Mouse (Mus musculus) mouse embryonic stem cell (cell line): ENCODE results near the gene Gm6034.
"Not testable (repeated sequence)": the region's sequence is repeated elsewhere in the genome, so short reads cannot be mapped to it uniquely, and the experiment has no call there.

Source experiments
- in situ Hi-C, 2 experiments: fragments of 300-500 bp; cut with MboI; formaldehyde crosslinking; loops; 1 replicate in 1 of 2; 3 replicates in 1 of 2; pipeline ENCODE4 v1.14.3; 2019 to 2020; ENCODE audit warnings: low sequenced_read_pairs in 2 of 2, low pct_unique_long_range_greater_than_20kb in 1 of 2, mixed read lengths in 1 of 2; ENCODE audit not compliant: unreplicated experiment in 1 of 2

Gm6034 gene

DNA sequence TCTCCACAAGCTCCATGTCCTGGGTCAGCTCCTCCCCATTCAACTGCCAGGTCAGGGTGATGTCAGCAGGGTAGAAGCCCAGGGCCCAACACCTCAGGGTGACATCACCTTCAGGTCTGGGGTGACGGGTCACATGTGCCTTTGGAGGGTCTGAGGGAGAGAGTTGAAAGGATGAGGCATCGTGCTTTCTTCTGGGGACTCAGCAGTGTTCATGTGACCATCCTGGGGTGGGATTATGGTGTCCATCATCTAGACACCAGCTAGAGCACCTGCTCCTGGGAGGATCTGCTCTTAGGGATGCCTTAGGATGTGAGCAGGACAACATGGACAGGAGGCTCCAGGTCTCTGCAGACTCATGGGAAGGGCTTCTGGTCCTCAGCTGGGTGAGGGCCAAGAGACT is 2.2 kb upstream of the Gm6034 start:
- in situ Hi-C loops = not testable (repeated sequence)

DNA sequence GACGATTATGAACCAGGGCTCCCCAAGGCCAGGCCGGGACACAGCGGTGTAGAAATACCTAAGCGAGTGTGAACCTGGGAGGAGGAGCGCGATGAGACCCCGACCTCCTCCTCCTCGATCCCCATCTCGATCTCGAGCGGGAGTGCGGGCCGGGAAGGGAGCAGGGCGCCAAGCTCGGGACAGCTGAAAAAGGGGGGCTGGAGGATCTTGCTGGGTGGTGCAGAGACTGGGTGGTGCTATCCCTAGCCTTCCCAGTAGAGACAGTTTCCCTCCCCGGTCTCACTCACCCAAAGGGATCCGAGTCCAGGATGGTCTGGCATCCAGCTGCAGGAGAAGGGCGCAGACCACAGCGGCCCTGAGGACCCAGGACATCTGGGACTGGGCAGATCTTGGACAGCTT is 706 bp upstream of the Gm6034 start:
- in situ Hi-C loops = not testable (repeated sequence)

DNA sequence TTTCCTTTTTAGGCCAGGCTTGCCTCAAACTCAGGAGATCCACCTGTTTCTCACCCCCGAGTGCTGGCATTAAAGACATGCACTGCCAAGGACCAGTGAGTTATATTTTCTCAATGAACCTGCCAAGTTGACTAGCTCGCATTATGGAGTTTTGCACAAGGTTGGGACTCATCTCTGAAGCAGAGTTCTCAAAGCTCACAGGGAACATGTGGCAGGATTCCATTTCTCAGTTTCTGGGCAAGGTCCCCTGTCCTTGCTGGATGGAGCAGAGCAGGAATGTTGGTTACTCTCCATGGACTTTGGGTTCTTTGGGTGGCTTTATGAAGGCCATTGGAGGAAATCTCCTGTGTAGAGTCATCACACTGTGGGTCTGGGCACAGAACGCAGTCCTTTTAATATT is 525 bp downstream of the Gm6034 start:
- in situ Hi-C loops = no loop called here

DNA sequence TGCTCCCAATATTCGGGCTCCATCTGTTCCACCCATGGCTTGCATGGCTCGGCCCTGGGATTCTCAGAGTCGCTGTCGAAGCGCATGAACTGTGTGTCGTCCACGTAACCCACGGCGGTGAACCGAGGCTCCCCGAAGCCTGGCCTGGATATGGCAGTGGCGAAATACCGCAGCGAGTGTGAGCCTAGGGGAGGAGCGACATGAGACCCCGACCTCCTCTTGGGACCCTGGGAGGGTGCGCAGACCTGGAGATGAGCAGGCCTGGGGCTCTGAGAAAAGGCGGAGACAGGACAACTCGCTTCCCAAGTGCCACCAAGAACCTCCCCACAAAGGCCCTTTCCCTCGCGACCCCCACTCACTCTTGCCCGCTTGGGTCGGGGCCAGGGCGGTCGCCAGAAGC is 15.2 kb downstream of the Gm6034 start:
- in situ Hi-C loops = not testable (repeated sequence)

DNA sequence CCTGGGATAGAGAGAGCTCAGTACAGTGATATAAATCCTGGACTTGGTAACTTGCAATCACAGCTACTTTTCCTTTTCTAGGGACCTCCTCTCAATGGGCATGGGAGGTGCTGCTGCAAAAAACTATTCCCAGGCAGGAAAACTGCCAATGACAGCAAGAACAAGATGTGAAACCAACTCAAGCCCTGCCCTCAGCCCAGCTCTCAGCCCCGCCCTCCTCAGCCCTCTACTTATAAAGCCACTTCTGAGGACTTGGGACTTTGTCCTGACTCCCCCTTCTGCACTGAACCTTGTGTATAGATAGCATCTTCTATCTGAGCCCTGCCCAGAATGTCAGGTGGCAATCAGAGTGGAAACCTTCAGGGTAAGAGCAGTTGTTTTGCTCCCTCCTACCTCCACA is 15.6 kb downstream of the Gm6034 start, which contains the start of gene Gm11127:
Gene Gm11127, minus strand, starts transcription at position 10 of the 400 bp plus-strand sequence.
- in situ Hi-C loops = not testable (repeated sequence)

DNA sequence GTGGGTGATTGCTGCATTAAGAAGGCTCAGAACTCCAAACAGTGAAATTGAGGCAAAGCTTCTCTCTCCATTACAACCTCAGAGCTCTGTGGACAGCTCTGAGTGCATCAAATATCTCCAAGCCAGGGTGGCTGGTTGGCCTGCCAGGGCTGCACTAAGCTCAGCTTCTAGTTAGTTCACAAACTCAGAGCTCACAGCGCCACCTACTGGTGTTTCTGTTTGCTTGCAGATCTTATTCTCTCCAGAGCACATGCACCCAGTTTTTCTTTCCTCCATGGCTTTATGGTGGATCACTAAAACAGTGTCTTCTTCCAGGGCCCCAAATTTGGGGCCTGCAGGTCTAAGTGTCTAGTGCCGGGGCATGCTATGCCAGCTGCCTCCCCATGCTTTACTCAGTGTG is 18.1 kb downstream of the Gm6034 start:
- in situ Hi-C loops = loop anchor here (10.0 kb wide), 1 partner anchor 74 kb away; no protein-coding TSS in a partner anchor

DNA sequence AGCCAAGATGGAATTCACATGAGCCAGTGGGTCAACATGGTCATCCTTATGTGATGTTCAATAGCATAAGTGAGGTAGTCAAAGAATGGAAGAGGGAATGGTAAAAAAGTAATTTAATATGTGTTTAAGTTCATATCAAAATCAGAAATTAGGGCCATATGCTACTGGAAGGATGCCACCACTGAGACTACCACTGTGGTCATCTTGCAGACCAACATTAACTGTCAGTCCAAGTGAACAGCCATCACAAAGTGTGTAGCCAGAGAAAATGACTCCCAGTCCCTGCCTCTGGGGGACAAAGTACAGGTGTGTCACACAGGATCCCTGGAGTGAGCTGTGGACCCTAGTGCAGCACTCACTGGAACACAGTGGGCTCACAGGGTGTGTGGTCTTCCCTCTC is 39.1 kb downstream of the Gm6034 start:
- in situ Hi-C loops = loop anchor here in 1 of 2 experiments (5.0 to 10.0 kb wide), 2 partner anchors 110 to 333 kb away; partner anchors contain the start of gene H2-T3

DNA sequence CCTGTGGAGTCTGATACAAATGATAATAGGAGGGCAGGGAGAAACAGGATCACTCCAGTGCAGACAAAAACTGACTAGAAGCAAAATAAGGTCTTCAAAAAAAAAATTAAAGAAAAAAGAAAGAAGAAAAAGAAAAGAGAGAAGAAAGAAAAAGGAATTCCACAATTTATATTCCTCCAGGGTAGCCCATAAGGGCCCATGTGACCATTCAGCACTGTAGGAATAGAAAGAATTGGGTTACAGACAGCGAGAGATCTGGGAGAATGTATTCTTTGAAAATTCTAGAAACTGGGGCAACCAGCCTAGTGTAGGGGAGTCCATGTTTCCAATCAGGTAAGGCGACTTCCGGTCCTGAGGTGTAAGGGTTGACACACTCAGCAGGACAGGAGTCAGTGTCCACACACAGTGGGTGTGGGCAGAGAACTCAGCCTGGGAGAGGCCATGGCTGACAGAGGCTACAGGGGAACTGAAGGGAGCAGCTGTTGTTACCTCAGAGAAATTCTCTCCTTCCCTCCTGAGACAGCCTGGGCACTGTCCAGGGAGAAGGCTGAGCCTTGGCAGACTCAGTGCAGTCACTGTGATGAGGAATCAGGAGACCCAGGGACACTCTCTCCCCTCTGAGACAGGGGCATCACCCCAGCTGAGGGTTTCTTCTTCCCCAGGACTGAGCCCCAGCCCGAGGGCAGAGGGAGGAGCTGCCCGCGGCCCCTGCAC is 39.9 kb downstream of the Gm6034 start:
- in situ Hi-C loops = loop anchor here in 1 of 2 experiments (5.0 to 10.0 kb wide), 2 partner anchors 110 to 332 kb away; partner anchors contain the start of gene H2-T3

DNA sequence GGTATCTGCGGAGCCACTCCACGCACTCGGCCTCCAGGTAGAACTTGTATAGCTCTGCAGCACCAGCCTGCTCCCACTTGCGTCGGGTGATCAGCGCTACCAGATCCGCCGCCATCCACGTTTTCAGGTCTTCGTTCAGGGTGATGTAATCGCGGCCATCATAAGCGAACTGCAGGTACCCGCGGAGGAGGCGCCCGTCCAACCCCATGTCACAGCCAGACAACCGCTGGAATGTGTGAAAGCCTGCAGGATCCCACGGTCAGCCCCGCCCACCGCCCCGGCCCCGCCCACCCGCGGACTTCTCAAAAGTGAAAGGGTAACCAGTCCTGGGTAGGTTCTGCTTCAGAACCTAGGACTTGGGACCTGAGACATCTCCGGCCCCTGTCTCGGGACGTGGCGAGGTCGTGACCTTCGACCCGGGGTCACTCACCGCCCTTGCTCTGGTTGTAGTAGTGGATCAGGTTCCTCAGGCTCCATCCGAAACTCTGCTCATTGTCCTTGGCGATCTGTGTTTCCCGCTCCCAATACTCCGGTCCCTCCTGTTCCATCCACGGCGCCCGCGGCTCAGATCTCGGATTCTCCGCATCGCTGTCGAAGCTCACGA is 40.6 kb downstream of the Gm6034 start:
- in situ Hi-C loops = loop anchor here in 1 of 2 experiments (5.0 to 10.0 kb wide), 2 partner anchors 109 to 331 kb away; partner anchors contain the start of gene H2-T3

DNA sequence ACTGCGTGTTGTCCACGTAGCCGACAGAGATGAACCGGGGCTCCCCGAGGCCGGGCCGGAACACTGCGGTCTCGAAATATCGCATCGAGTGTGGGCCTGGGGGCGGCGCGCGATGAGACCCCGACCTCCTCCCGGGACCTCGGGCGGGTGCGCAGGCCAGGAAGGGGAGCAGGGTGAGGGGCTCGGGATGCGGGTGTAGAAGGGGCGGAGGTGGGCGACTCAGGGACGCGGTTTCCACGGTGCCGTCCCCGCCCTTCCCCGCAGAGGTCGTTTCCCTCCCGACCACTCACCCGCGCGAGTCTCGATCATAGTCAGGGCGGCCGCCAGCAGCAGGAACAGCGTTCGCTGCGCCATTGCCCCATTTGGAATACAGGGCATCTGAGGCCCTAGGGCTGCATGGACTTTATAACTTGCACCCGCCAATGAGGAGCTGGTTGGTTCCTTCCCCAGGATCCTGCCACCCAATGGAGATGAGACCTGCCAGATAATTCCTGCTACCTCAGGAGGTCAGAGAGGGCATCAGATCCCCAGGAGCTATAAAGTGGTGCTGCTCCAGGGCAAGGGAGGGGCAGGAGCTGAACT is 41.2 kb downstream of the Gm6034 start:
- in situ Hi-C loops = loop anchor here in 1 of 2 experiments (5.0 to 10.0 kb wide), 2 partner anchors 108 to 331 kb away; partner anchors contain the start of gene H2-T3

DNA sequence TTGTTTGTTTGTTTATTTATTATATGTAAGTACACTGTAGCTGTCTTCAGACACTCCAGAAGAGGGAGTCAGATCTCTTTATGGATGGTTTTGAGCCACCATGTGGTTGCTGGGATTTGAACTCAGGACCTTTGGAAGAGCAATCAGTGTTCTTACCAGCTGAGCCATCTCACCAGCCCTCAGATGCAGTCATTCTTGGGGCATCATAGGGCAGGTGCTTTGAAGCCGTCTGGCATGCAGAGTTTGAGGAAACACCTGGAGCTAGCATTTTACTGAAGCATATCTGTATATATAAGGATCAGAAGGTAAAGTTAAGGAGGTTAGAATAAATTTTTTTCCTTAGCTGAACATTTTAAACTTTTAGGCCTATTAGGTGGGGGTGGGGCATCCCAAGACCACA is 43.2 kb downstream of the Gm6034 start:
- in situ Hi-C loops = loop anchor here in 1 of 2 experiments (10.0 kb wide), 1 partner anchor 329 kb away; no protein-coding TSS in a partner anchor

DNA sequence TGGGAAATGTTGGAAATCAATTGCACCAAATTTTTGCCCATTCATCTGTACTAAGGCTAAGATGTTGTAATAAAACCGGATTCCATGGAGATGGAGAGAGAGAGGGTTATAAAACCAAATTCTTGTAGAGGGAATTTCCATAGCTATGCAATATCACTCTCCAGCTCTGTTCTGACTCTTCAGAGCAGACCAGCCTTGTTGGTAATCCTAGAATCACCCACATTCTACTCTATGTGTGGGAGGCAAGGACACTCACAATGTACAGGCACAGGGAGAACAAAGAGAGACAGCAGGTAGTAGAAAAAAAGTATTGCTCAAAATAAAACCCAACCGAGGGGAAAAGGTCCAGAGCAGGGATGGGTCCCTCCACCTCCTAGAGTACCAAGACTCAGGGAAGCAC is 49.2 kb downstream of the Gm6034 start:
- in situ Hi-C loops = not testable (repeated sequence)

DNA sequence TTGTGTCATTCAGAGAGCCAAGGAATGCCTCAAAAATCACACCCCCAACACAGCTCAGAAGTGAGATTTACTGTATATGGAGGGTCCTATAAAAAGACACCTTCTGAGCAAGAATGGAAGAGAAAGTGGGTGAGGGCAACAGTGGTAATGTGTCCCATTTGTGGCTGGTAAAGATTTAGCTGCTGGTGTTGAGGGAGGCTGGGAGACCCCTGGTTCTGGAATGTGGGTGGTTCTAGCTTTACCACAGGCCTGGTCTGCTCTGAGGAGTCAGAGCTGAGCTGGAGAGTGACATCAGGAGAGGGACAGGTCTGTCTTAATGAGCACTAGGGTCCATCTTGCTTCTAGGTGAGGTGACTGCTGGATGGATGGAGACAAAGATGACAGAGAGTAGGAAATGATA is 49.8 kb downstream of the Gm6034 start:
- in situ Hi-C loops = not testable (repeated sequence)

DNA sequence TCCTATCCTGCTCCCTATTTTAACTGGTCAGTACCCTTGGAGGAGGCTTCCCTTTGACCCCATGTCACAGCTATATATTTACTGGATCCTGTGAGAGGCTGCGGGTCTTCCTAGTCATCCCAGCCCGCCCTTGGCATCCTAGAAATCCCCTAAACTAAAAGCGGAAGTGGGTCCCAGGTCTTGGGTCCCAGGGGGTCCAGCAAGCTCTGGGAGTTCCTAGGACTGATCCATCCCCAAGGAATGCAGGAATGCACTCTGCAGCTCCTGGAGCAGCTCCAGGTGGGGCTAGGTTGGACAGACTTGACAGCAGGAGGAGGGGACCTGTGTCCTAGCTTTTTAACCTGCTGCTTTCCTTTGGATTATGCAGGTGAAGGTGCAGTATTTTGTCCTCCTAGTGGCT is 51.2 kb downstream of the Gm6034 start:
- in situ Hi-C loops = no loop called here

DNA sequence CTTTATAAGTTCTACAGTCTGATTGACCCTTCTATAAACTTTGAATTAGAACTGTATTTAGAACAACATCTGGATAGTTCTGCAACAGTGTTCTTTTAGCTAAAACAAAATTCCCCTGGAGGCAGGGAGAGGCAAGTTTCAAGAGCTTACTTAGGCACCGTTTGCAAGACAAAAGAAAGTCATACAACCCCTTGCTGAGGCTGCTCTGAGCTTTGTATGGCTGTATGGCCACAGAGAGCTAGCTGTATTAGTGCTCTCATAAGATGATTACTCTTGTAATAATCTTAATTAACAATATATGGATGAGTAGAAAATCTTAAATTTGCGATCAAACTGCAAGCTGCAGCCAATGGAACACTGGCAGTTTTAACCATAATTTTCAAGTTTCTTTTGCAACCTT is 56.8 kb downstream of the Gm6034 start:
- in situ Hi-C loops = not testable (repeated sequence)

DNA sequence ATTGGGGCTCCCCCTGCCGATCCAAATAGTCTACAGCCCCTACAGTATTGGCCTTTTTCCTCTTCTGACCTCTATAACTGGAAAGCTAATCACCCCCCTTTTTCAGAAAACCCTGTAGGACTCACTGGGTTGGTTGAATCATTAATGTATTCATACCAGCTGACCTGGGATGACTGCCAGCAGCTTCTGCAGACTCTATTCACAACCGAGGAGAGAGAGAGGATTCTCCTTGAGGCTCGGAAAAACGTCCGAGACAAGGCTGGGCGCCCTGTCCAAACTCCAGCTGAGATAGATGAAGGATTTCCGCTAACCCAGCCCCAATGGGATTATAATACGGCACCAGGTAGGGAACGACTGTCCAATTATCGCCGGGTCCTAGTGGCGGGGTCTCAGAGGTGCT is 59.3 kb downstream of the Gm6034 start:
- in situ Hi-C loops = not testable (repeated sequence)
